Mouse (Mus musculus) bone marrow macrophage, adult 2 months (primary cell): ENCODE data around the gene Rapgef2.

Experiments
- CTCF ChIP-seq: IDR thresholded peaks from 2 replicates; pipeline ENCODE4 v1.5.1; 2012; ENCODE audit warnings: low read depth, mild to moderate bottlenecking, low read length, moderate library complexity
- POLR2A ChIP-seq: IDR thresholded peaks from 2 replicates; pipeline ENCODE4 v1.6.1; 2012; ENCODE audit warnings: mild to moderate bottlenecking, low read depth, low read length, borderline replicate concordance

DNA sequence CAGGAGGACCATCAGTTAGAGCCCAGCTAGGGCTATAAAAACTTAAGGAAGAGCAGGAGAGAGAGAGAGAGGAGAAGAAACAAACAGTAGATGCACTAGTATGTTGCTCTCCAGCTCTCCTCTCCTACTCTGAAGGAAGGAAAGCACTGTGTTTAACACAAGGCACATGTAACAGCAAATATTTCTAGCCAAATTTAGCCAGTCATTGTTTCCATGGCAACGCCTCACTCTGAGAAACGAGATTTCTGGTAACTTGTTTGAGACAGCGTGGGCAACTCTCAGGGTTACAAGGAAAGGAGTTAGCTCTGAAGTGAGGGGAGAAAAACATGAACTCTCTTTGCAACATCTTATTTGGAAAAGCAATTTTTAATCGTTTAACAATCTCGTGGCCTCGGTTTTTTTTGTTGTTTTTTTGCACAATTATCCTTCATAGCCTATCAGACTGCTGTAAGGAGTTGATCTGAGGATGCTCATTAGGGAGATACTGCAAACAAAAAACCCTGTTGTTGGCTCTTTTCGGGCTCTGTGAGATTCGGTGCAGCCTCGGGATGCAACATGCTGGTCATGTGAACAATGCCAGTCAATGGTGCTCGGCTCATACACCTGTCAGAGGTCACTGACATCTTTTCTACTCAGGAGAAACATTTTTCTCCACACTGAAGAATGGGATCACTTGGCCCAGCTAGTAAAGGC lies 27.8 kb upstream of the Rapgef2 start:
- TF ChIP-seq CTCF (no peak), POLR2A (no peak)
